Mouse (Mus musculus): ENCODE measurements around the gene Abcb9.

DNA sequence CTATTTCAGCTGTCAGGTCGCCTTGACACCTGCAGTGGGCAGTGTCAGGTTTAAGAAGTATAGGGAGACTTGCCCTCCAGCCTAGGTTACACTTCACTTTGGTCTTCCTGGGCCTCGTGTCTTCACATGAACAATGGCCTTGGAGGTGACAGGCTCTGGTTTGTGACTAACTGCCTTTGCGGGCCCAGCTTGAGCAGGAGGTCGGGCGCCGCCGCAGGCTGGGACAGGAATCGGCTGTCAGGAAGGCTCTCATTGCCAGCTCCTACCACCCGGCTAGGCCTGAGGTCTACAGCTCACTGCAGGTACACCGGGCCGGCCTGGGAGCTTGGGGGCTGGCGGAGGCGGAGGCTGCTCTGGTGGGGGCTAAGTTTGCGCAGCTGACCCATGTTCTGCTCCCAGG, 17.4 kb upstream of the Abcb9 start:
- TF ChIP-seq MAFK (IDR thresholded peaks at IDR 0.05; ENCODE audit: insufficient read depth, low read depth, low read length) = no peak
- no peak for TF ChIP-seq ZNF384 (IDR thresholded peaks at IDR 0.05; ENCODE audit: low read depth, low read length)
- TF ChIP-seq ZC3H11A (IDR thresholded peaks at IDR 0.05; ENCODE audit: borderline replicate concordance, low read depth, low read length) = no peak
